Mouse (Mus musculus) intestine, embryonic 15.5 days (tissue): ENCODE measurements around the gene Sgsm2. TPM values are rescaled to one million over a fixed set of nuclear protein-coding genes. Genes with fewer than 3 reads are reported as not detected.

Experiments
- ATAC-seq: fragments of 200-750 bp; cut with Nextera tagmentation; 2 replicates; pipeline ENCODE4 v1.8.0; 2017; ENCODE audit warnings: moderate TSS enrichment, moderate library complexity
- H3K27ac ChIP-seq: fragments of 300-500 bp; sonication (generic); 2 replicates; pipeline ENCODE4 v1.5.1; 2015; ENCODE audit warnings: mild to moderate bottlenecking, inconsistent platforms
- H3K27me3 ChIP-seq: fragments of 300-500 bp; sonication (generic); replicated peaks from 2 replicates; pipeline ENCODE4 v1.6.1; 2015; ENCODE audit warnings: inconsistent platforms
- H3K36me3 ChIP-seq: fragments of 300-500 bp; sonication (generic); 2 replicates; pipeline ENCODE4 v1.6.1; 2015; ENCODE audit warnings: inconsistent platforms
- H3K4me1 ChIP-seq: fragments of 300-500 bp; sonication (generic); replicated peaks from 2 replicates; pipeline ENCODE4 v1.6.1; 2015; ENCODE audit warnings: inconsistent platforms
- H3K4me2 ChIP-seq: fragments of 300-500 bp; sonication (generic); replicated peaks from 2 replicates; pipeline ENCODE4 v1.6.1; 2015; ENCODE audit warnings: mild to moderate bottlenecking, inconsistent platforms
- H3K4me3 ChIP-seq: fragments of 300-500 bp; sonication (generic); replicated peaks from 2 replicates; pipeline ENCODE4 v1.5.1; 2015; ENCODE audit warnings: inconsistent platforms
- H3K9ac ChIP-seq: fragments of 300-500 bp; sonication (generic); 2 replicates; pipeline ENCODE4 v1.6.1; 2015; ENCODE audit warnings: inconsistent platforms
- H3K9me3 ChIP-seq: fragments of 300-500 bp; sonication (generic); 2 replicates; pipeline ENCODE4 v1.6.1; 2016; ENCODE audit warnings: inconsistent platforms
- WGBS: fragments of 180-500 bp; shearing (Covaris S2); methylation state at CpG from one replicate; pipeline ENCODE4 v1.1.7; 2015; 5-methylcytosine and 5-hydroxymethylcytosine counted together
- polyA plus RNA-seq: library from polyadenylated mRNA; unstranded; fragments of >200 nt; fragmentation: Nextera tagmentation; extraction: Ambion mirVana; gene quantifications from 2 replicates; pipeline ENCODE4 v1.2.1, GENCODE M21; 2015

The Sgsm2 gene
- polyA plus RNA-seq, 1 experiment from 2014 or later, result 5.1 TPM

GRCm38 (mm10) chr11:74857756-74858155 lies 39.1 kb downstream of the Sgsm2 start:
- no peaks in the 10 kb centered on the region for H3K27me3 ChIP-seq
- no peak overlapping the region for H3K9ac ChIP-seq
- WGBS, result 84% methylated on average over 9 of the region's 9 CpGs
- no peak overlapping the region for H3K4me3 ChIP-seq
- no peaks in the 10 kb centered on the region; the same call in 1 of the 2 replicates for H3K4me1 ChIP-seq
- H3K4me2 ChIP-seq, result no peak overlapping the region
- H3K9me3 ChIP-seq, result no peaks in the 10 kb centered on the region
- no peak overlapping the region for H3K27ac ChIP-seq
- ATAC-seq, result no peak
- H3K36me3 ChIP-seq, result no peaks in the 10 kb centered on the region

GRCm38 (mm10) chr11:74850998-74851661 lies 45.7 kb downstream of the Sgsm2 start:
- Histone ChIP-seq H3K4me2 (no peak overlapping the region), H3K27ac (no peak overlapping the region), H3K27me3 (no peaks in the 10 kb centered on the region), H3K4me1 (peaks cover 8% of the 10 kb centered on the region), H3K36me3 (no peaks in the 10 kb centered on the region), H3K9ac (no peak overlapping the region), H3K4me3 (no peak overlapping the region), H3K9me3 (no peaks in the 10 kb centered on the region)
- WGBS, result 86% methylated on average over 14 of the region's 14 CpGs
- ATAC-seq, result no peak

- Histone ChIP-seq H3K4me3 (no peak overlapping the region), H3K36me3 (0 out of 2 replicates have a peak, but pooled peaks cover 1% of the 10 kb centered on the region), H3K4me2 (peak overlapping the region; percentile 46; the same call in 1 of the 2 replicates), H3K27ac (no peak overlapping the region; the same call in 1 of the 2 replicates), H3K4me1 (peaks cover 15% of the 10 kb centered on the region), H3K9ac (no peak overlapping the region), H3K27me3 (no peaks in the 10 kb centered on the region), H3K9me3 (no peaks in the 10 kb centered on the region)
- 7% methylated on average over 13 of the region's 13 CpGs for WGBS
- peak; percentile 91 for ATAC-seq
These were observed 48.8 kb downstream of the Sgsm2 start for GRCm38 (mm10) chr11:74847919-74848521.

- H3K9me3 ChIP-seq, result no peaks in the 10 kb centered on the region
- H3K27ac ChIP-seq, result no peak overlapping the region
- H3K9ac ChIP-seq, result no peak overlapping the region
- no peak for ATAC-seq
- H3K4me1 ChIP-seq, result peaks cover 18% of the 10 kb centered on the region
- H3K36me3 ChIP-seq, result 0 out of 2 replicates have a peak, but pooled peaks cover 7% of the 10 kb centered on the region
- no peaks in the 10 kb centered on the region for H3K27me3 ChIP-seq
- 69% methylated on average over 3 of the region's 3 CpGs for WGBS
- H3K4me2 ChIP-seq, result no peak overlapping the region
- H3K4me3 ChIP-seq, result no peak overlapping the region
These were observed 51.1 kb downstream of the Sgsm2 start for GRCm38 (mm10) chr11:74845784-74846183.

GRCm38 (mm10) chr11:74843761-74844160 lies 53.1 kb downstream of the Sgsm2 start:
- peaks cover 21% of the 10 kb centered on the region for H3K4me1 ChIP-seq
- WGBS, result 63% methylated on average over 5 of the region's 5 CpGs
- no peaks in the 10 kb centered on the region for H3K9me3 ChIP-seq
- H3K4me3 ChIP-seq, result no peak overlapping the region
- H3K36me3 ChIP-seq, result 0 out of 2 replicates have a peak, but pooled peaks cover 7% of the 10 kb centered on the region
- no peaks in the 10 kb centered on the region for H3K27me3 ChIP-seq
- H3K27ac ChIP-seq, result no peak overlapping the region
- H3K9ac ChIP-seq, result no peak overlapping the region
- H3K4me2 ChIP-seq, result no peak overlapping the region
- no peak for ATAC-seq

- Histone ChIP-seq H3K9me3 (no peaks in the 10 kb centered on the region), H3K4me1 (peaks cover 18% of the 10 kb centered on the region), H3K36me3 (0 out of 2 replicates have a peak, but pooled peaks cover 7% of the 10 kb centered on the region), H3K4me3 (no peak overlapping the region), H3K27me3 (no peaks in the 10 kb centered on the region), H3K27ac (0 out of 2 replicates have a peak overlapping the region, but pooled peaks have one; percentile 17), H3K4me2 (no peak overlapping the region), H3K9ac (no peak overlapping the region)
- no peak for ATAC-seq
- 78% methylated on average over 2 of the region's 2 CpGs for WGBS
These were observed 53.5 kb downstream of the Sgsm2 start for GRCm38 (mm10) chr11:74843435-74843714.

- Histone ChIP-seq H3K36me3 (0 out of 2 replicates have a peak, but pooled peaks cover 7% of the 10 kb centered on the region), H3K4me2 (no peak overlapping the region), H3K27me3 (no peaks in the 10 kb centered on the region), H3K9ac (no peak overlapping the region), H3K4me1 (peaks cover 13% of the 10 kb centered on the region), H3K4me3 (no peak overlapping the region), H3K9me3 (no peaks in the 10 kb centered on the region), H3K27ac (0 out of 2 replicates have a peak overlapping the region, but pooled peaks have one; percentile 17)
- no peak for ATAC-seq
- WGBS, result 88% methylated on average over 22 of the region's 22 CpGs
These were observed 54.0 kb downstream of the Sgsm2 start for GRCm38 (mm10) chr11:74842656-74843434.

GRCm38 (mm10) chr11:74842045-74842444 lies 54.8 kb downstream of the Sgsm2 start:
- Histone ChIP-seq H3K4me1 (peaks cover 19% of the 10 kb centered on the region), H3K36me3 (0 out of 2 replicates have a peak, but pooled peaks cover 7% of the 10 kb centered on the region), H3K9me3 (no peaks in the 10 kb centered on the region), H3K4me3 (no peak overlapping the region), H3K9ac (no peak overlapping the region), H3K27me3 (no peaks in the 10 kb centered on the region), H3K4me2 (no peak overlapping the region), H3K27ac (no peak overlapping the region)
- ATAC-seq, result no peak
- WGBS, result 84% methylated on average over 13 of the region's 13 CpGs

GRCm38 (mm10) chr11:74841366-74841765 lies 55.5 kb downstream of the Sgsm2 start:
- Histone ChIP-seq H3K9ac (no peak overlapping the region), H3K4me3 (no peak overlapping the region), H3K4me1 (peaks cover 25% of the 10 kb centered on the region), H3K9me3 (no peaks in the 10 kb centered on the region), H3K27me3 (no peaks in the 10 kb centered on the region), H3K36me3 (0 out of 2 replicates have a peak, but pooled peaks cover 7% of the 10 kb centered on the region), H3K4me2 (no peak overlapping the region), H3K27ac (no peak overlapping the region)
- 87% methylated on average over 9 of the region's 9 CpGs for WGBS
- ATAC-seq, result no peak

GRCm38 (mm10) chr11:74840739-74841138 lies 56.1 kb downstream of the Sgsm2 start:
- H3K4me3 ChIP-seq, result no peak overlapping the region
- H3K9ac ChIP-seq, result no peak overlapping the region
- no peaks in the 10 kb centered on the region for H3K27me3 ChIP-seq
- ATAC-seq, result no peak
- H3K4me2 ChIP-seq, result no peak overlapping the region
- peaks cover 25% of the 10 kb centered on the region for H3K4me1 ChIP-seq
- H3K36me3 ChIP-seq, result 0 out of 2 replicates have a peak, but pooled peaks cover 7% of the 10 kb centered on the region
- WGBS, result 89% methylated on average over 8 of the region's 8 CpGs
- H3K9me3 ChIP-seq, result no peaks in the 10 kb centered on the region
- no peak overlapping the region for H3K27ac ChIP-seq

GRCm38 (mm10) chr11:74839860-74840715 lies 56.8 kb downstream of the Sgsm2 start:
- Histone ChIP-seq H3K4me1 (peaks cover 25% of the 10 kb centered on the region), H3K4me3 (no peak overlapping the region), H3K27me3 (no peaks in the 10 kb centered on the region), H3K9ac (no peak overlapping the region), H3K4me2 (no peak overlapping the region), H3K36me3 (0 out of 2 replicates have a peak, but pooled peaks cover 7% of the 10 kb centered on the region), H3K27ac (no peak overlapping the region), H3K9me3 (no peaks in the 10 kb centered on the region)
- no peak for ATAC-seq
- 94% methylated on average over 19 of the region's 19 CpGs for WGBS
